Mouse (Mus musculus) 416B (cell line): ENCODE data around the gene Kcne3.

Source experiments
- DNase-seq: peaks from one replicate; pipeline ENCODE4 v3.0.0; 2011; ENCODE audit warnings: low read depth

The Kcne3 gene

DNA sequence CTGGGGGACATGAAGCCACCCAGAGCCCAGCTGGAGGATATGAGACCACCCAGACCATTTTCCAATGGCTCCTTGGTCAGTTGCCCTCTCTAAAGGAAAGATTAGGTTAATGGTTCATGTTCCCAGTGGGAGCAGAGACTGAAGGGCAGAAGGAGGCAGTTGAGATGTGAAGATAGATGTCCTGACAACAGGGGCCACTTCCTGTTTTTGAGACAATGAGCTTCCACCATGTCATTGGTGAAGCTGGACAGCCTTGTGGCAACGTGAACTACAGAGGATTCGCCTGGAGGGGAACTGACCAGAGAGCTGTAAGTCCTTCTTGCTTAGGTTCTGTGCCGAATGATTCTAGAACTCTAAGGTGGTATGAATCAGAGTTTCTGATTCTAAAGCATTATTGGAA, at the start of gene Kcne3:
Gene Kcne3, plus strand, starts transcription at position 234 of the 400 bp plus-strand sequence.
- DNase-seq, result peak; percentile 74

DNA sequence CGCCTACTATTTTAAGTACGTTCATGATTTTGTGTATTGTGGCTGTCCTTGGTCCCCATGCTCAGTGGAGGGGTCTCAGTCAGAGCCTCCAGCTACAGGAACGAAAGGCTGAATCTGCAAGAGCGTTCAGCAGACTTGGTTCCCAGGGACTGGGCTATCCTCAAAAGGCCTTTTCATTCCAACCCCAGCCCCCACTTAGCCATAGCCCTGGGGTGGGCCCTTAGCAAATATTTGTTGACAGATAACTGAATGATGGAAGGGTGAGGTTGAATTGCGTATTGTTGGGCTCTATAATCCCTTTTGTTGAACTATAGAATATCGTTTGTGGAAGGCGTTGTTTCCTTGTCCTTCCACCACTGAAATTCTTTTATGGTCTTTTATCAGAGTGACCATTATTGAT, 49.8 kb upstream of the Kcne3 start:
- no peak for DNase-seq

DNA sequence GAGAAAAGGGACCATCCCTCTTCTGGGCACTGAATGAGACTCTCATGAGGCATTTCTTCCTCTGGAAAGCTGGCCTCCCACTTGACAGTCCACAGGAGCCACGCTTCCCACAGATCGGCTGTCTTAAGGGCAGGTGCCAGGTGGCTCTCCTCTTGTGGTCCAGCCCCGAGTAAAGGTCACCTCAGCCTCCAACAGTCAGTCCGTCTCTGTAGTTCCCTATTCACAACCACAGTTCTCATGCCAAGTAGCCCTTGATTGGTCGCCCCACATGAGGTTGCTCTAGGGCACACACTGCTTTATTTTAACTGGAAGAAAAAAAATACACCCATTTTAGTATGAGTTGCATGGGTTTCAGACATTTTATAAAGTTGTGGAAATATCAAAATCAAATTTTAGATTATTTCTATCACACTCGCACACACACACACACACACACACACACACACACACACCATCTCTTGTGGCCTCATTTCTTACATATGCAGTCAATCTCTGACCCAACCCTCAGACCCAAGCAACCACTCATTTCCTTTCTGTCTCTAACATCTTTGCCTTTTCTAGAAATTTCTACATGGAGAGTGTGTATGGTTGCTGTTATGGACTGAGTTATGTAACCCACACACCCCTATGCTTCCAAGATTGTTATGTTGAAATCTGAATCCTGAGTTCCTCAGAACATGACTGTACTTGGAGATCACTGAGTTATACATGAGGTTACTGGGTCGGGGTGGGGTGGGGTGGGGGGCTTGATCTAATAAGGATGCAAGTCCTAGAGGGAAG, 47.9 kb upstream of the Kcne3 start:
- peak; percentile 41 for DNase-seq

DNA sequence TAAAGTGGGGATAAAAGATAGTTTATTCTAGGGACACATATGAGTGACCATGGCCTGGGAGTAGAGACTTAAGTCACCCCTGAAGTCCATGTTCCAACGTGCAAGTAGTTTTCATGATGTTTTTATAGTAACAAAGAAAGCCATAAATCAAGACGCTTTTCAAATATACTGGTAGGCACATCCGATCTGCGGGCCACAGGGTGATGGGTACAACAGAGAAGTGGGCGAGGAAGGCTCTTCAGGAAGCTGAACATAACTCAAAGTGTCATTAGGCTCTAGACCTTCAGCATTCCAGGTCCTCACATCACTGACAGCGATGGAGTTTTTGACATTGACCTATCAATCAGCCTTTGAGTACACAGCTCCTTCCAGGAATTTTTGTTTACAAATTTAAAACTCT, 45.7 kb upstream of the Kcne3 start:
- no peak for DNase-seq

DNA sequence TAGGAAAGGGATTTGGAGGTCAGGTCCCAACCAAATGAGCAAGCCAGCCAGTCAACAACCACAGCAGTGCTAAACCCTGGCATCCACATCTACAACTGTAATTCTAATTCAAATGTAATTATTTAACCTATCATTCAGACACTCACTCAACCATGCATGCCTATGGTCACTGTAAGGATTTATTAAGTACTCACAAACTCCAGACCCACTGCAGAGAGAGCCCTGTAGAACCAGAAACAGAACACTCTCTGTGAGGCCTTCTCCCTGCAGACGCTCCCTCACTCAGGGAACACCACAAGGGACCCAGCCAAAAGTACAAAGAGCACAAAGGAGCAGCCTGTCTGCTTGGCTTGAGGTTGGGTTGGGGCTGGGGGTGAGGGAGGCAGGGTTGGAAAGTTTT, 43.9 kb upstream of the Kcne3 start:
- DNase-seq, result no peak

DNA sequence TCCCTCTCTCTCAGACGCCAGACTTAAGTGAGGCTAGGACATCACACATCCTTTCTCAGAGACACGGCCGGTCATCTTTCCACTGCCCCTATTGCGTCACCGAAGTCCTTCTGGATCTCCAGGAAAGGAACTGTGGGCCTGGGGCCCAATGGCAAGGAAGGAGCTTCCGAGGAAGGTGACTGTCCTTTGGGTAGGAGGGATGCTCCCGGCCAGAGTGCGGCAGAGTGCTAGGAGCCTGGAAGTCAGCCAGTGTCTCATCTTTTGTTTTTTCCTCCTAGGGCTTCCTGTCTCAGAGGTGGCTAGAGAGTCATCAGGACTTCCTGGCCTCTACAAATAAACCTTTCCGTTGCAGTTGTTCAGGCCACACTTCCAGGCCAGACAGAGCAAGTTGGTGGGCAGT, 39.3 kb upstream of the Kcne3 start:
- DNase-seq, result peak; percentile 64

DNA sequence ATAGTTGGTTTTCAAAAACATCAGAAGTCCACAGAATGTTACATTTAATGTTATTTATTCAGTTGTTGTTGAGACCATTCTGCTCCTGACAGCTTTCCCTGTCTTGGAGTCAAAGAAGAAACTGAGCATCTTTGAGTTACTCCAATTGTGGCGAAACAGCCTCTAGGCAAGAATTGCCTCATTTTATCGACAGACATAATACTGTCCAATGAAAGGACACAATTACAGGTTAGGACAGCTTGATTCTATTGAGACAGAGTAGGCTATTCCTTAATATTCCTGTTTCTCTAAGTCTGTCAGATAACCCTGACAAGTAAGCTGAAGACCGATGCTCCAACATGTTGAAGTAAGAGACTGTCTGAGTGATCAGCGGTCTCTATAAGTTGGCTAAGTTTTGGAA, 38.2 kb upstream of the Kcne3 start:
- DNase-seq, result no peak

DNA sequence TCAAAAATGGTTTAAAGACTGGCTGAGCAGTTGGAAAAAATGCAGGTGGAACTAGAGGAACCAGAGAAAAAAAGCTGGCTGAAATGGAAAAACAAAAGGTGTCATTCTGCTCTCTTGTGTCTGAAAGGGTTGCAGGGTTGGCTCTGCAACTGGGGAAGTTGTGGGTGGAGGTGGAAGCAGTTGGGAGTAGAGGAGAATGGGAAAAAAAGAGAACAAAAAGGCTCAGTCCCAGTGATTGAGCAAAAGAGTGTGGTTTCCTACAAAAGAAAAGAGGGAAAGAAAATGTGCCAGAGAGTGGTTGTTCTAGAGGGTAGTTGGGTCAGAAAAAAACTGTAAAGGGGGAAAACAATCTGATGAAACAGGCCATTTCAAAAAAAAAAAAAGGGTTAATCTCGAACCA, 35.7 kb upstream of the Kcne3 start:
- no peak for DNase-seq

DNA sequence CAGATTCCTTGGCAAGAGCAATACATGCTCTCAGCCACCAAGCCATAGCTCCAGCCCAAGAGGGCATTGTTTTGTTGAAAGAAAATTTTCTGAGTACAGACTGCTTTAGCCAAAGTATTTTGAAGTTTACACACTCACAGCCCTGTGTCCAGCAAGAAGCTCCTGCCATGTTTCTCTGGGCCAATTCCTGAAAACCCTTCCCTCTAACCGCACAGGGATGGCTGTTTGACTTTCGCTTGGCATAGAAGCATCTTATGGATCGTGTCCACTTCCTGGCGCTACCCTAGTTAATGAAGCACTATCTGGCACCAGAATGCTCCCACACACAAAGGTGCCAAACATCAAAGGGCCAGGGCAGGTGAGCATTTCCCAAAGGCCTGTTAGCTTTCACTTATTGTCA, 27.7 kb upstream of the Kcne3 start:
- DNase-seq, result no peak

DNA sequence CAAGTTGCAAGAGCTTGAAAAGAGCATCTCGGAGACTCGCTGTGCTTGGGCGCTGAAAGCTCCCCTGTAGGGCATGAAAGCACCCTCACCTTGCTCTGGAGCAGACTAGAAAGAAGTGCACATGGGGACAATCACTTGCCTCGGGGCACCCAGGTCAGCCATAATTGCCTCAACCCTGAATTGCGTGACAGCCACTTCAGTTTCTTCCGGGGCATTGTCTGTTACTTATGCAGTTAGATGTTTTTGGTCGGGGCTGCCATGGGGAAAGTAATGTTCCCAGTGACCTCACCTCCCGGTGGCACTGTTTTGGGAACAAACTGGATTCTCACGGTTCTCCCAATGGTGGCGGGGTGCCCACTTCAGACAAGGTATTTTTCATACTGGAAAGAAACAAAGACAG, 26.2 kb upstream of the Kcne3 start:
- no peak for DNase-seq

DNA sequence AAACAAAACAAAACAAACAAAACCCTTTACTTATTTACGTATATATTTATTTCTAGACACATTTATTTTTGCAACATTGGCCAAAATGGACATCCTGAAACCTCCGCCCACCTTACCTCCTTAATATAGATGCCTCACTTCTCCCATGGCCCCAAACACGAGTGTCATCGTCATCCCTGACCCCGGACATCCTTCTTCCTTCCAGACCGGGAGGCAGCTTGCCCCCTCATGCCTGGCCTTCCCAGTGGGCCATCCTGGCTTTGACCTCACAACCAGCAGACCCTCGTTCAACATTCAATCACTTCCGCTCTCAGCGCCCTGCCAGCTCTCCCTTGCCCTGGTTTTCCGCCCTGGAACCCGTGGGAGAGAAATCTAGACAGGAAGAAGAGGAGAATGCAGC, 25.7 kb upstream of the Kcne3 start:
- no peak for DNase-seq

DNA sequence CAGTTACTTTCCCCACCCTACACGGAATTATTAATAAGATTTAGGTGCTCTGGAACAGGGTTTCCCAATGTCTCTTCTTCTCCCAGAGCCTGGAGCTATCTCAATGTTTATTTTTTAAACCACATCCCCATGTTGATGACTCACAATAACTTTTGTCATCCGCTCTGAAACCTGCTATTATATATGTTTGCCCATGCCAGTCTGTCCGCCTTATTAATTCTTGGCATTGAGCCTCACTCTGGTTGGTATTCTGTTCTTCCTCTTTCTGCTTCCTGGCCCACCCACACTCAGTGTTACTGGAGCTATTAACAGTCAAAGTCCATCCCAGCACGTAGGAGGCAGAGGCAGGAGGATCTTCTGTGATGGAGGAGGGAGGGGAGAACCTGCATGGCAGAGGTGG, 18.6 kb upstream of the Kcne3 start:
- peak; percentile 98 for DNase-seq

DNA sequence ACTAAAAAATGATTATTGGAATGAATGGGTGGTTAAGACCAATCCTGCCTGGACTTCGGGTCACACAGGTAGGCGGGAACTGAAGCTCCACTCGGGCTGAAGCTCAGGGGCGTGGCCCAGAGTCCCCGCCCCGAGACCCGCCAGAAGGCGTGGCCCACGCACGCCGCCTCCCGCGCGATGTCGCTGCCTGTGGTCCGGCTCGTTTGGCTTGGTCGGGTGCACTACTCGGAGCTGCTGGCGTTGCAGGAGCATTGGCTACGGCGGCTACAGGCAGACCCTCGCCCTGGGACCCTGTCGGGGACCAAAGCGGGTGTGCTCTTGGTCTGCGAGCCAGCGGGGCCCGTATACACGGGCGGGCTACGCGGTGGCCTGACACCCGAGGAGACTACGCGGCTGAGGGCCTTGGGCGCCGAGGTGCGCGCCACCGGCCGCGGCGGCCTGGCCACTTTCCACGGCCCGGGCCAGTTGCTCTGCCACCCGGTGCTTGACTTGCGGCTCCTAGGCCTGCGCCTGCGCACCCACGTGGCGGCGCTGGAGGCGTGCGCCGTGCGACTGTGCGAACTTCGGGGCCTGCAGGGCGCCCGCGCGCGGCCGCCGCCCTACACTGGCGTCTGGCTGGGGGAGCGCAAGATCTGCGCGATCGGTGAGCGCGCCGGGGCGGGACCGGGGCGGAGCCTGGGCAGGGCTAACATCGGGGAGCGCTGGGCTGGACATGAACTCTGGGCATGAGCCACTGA, 17.0 kb upstream of the Kcne3 start, which contains the start of gene Lipt2:
Gene Lipt2, plus strand, starts transcription at position 173 of the 737 bp plus-strand sequence.
- DNase-seq, result peak; percentile 92

DNA sequence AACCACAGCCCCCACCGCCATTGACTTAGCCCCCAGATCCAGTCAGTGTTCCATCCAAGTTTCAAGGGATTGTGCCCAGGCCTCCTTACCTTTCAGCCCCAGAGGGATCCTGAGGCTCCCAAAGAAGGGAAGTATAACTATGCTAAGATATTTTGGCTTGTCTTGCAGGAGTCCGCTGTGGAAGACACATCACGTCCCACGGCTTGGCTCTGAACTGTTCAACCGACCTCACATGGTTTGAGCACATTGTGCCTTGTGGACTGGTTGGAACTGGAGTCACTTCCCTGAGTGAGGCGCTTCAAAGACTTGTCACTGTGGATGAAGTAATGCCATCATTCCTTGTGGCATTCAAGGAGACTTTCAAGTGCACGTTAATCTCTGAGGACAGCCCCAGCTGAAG, 16.3 kb upstream of the Kcne3 start:
- no peak for DNase-seq

DNA sequence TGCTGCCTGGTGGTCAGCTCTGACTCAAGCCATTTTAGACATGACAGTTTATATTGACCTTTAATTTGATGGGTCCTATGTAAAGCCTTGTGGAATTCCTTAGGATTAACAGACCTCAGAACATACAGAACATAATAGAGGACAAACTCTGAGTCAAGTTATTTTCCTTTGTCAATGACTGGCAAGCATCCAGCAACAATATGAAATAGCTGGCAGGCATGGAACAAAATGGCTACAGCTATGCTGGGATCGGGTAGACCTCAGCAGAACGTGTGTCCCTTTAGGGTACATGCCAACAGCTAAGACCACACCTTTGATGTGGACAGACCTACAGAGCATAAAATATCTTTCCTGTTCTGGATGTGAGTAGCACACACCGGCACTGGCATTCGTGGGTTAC, 12.8 kb upstream of the Kcne3 start:
- no peak for DNase-seq

DNA sequence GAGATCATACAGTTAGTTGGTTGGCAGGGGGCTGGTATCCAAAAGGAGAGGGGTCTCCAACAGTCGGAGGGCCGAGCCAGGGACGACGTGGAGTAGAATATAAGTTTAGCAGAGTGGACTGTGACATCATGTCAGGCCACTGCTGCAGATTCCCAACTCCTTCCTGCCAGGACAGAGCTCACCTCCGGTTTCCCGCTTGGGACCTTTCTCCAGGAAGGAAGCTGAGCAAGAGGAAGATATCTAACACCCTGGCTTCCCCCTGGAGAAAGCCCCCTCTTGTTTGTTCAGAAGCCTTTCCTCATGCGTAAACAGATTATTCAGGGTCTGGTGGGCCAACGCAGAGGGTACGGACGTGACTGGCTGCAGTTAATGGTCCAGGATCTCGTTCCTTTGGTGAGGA, 7.6 kb upstream of the Kcne3 start:
- DNase-seq, result no peak

DNA sequence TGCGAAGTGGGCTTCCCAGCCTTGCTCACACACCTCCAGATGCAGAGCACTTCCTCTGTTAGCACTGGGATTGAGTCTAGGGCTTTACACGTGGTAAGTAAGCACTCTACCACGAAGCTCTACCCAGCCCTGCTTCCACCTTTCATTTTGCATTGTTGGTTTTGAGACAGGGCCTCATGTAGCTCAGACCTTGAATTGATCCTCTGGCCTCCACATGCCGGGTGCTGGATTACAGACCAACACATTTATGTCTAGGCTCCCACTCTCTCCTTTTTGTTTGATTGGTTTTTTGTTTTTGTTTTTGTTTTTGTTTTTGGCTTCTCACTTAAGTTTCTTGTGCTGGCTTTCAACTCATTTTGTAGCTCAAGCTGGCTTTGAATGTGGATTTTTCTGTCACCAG, 5.5 kb upstream of the Kcne3 start:
- no peak for DNase-seq

DNA sequence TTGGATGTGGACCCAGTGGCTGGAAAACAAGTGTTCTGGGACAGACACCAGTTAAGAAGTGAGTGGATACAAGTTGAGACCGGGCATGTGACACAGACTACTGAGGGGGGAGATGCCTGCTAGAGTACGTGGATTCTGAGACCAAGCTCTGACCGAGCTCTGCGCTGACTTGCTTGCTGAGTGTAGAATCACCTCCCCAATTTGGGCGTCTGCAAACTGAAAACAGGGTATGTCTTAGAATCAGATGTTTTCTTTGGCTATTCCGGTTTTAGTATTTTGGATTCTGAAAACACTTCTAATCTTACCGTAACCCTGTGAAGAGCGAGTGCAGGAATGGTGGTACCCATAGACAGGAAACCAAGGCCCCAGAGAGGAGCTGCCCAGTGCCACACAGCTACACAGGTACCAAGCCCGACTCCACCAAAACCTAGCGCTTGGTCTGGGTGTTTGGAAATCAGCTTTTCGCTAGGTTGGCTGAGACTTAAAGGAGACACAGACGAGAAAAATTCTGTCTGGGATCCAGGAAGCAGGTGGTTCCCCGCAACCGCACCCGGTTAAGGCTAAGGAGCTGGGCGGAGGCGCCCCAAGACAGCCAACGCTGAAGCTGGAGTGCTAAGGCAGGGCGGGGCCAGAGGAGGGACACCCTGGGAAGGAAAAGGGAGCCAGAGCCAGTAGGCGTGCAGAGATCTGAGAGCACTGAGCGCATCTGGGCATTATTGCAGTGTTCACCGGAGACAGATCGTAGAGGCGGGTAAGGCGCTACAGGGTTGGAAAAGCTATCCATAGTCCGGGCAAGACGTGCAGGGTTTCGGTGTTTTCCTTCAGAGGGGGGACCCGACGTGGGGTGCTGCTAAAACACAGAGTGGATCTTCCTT, 2.0 kb downstream of the Kcne3 start:
- DNase-seq, result peak; percentile 58

DNA sequence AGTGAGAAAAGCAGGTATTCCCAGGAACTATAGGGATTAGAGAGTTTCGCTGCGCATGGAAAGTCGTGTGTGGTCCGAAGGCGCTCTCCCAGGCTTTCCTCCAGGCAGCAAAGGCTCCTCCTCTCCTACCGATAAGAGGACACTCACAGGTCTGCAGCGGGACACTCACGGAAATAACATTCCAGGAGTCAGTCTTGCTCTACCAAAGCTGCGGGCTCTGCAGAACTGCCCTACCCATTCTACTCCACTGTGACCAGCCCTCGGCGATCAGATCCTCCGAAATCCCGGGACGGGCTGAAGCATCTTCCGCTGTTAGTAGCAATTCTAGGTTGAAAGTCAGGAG, 2.6 kb downstream of the Kcne3 start:
- DNase-seq, result no peak

DNA sequence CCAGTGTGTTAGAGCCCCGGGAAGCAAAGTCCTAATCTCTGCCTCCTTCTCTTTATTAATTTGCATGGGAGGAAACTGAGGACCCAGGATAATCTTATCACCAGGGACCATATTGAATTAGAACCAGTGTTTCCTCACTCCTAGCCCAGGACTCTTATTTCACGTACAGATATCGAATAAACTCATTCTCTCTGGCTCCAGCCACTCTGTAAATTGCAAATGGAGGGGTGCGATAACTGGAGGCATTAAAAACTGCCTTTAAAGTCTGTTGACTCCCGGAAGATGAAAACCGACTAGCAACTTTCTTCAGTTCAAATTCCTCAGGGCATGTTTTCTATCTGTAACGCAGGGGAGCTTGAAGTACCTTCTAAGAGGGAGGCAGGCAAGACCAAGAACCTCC, 3.1 kb downstream of the Kcne3 start:
- DNase-seq, result no peak

DNA sequence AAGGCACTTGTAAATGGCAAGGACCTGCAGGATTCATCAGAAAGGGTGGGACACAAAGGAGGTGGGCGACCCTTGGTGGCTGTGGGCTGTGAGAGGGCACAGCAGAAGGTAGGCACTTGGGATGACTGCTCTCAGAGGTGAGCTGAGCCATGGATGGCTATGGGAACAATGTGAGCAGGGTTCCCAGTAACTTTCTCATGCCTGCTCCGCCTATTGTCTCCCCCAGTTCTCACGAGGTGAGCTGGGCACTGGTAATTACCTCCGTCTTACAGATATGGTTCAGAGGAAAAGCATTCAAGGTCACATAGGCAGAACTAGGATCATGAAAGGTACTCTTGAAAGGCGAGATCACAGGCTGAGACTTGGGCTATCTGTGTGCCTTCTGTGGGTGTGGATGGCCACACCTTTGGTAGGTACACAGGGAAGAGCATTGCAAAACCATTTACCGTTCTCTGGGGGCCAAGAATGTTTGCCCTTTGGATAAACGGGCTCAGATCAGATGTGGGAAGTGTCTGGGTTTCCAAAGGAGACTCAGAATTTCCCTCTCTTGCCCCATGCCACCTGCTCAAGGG, 3.6 kb downstream of the Kcne3 start:
- no peak for DNase-seq

DNA sequence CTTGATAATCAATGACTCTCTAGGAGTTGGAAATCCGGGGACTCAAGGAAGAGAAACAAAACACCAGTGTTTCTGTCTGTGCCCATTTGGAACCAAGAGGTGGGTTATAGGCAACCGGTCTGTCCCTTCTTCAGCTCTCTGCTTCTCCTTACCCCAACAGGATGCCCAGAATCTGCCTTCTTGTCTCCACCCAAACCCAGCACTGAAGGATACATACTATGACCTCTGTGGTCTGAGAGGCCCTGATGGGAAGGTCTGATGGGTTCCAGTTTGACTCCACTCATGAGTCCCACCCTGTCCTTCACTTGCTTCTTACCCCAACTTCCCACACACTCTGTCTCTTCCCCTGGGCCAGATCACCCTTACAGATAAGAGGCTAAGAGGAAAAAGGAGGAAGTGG, 4.9 kb downstream of the Kcne3 start:
- no peak for DNase-seq
